Mouse (Mus musculus): ENCODE measurements at regions not wholly inside any gene's neighbourhood (a gene's known extent, or its start where the extent isn't known, plus 50 kb on each side); places are given as distances from the start of the nearest gene placed in this dataset.

DNA sequence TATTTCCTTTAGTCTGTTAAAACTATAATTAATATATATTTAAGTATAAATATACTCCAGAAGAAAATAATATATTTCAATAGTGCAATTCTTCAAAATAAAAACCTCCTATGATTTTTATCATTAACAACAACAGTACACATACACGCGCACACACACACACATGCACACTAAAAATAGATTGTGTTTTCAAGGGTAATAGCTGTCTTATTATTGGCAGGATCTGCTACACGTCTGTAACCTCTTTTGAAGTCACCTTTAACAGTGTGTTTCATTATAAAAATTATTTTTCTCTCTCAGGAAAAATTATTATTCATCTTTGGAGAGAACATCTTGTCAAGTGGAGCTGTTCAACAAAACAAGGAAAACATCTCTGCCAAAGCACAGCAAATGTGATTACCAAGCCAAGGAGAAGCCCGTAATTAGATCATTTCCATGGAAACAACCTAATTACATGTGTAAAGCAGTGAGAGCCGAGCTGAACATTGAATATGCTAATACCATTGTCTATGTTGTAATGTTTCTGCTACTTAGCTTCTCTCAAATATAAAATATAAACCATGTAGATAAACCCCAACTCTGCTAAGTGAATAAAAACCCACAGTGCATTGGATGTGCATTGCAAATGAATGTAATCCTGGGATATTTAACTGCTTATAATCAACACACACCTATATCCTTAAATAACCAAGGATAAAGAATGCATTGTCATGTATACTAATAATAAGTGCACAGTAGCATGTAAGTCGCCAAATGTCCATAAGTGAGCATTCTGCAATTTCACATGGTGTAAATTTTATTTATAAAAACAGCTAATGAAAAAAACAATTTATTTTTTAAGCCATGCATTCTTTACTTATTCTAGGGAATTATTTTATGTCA is 719.4 kb upstream of the Tbl1xr1 start:
- 74% methylated on average over 6 of the region's 6 CpGs for WGBS
- no peak overlapping the region for H3K4me3 ChIP-seq (ENCODE audit: low read length)

GRCm38 (mm10) chr3:21358068-21358467 is 718.4 kb upstream of the Tbl1xr1 start:
- Histone ChIP-seq H3K9ac (ENCODE audit: low read depth, low read length) (no peak overlapping the region), H3K36me3 (ENCODE audit: control insufficient read depth, insufficient read depth, low read length) (no peaks in the 10 kb centered on the region), H3K27me3 (replicated peaks; ENCODE audit: control insufficient read depth, insufficient read depth, low read length) (no peaks in the 10 kb centered on the region), H3K9me3 (ENCODE audit: control insufficient read depth, low read length) (no peaks in the 10 kb centered on the region), H3K4me1 (ENCODE audit: control insufficient read depth, insufficient read depth, low read length) (no peaks in the 10 kb centered on the region), H3K4me3 (ENCODE audit: low read length) (no peak overlapping the region), H3K4me2 (ENCODE audit: low read depth, low read length) (no peak overlapping the region), H3K27ac (ENCODE audit: low read length) (no peak overlapping the region)
- WGBS, result 84% methylated on average over 6 of the region's 6 CpGs
- no peak for ATAC-seq

More for the DNA sequence above, 719.4 kb upstream of the Tbl1xr1 start:
- H3K27me3 ChIP-seq (replicated peaks; ENCODE audit: control insufficient read depth, insufficient read depth, low read length), result no peaks in the 10 kb centered on the region
- no peaks in the 10 kb centered on the region for H3K4me1 ChIP-seq (ENCODE audit: control insufficient read depth, insufficient read depth, low read length)
- H3K36me3 ChIP-seq (ENCODE audit: control insufficient read depth, insufficient read depth, low read length), result no peaks in the 10 kb centered on the region
- H3K27ac ChIP-seq (ENCODE audit: low read length), result no peak overlapping the region
- no peak overlapping the region for H3K9ac ChIP-seq (ENCODE audit: low read depth, low read length)
- no peak for ATAC-seq
- H3K9me3 ChIP-seq (ENCODE audit: control insufficient read depth, low read length), result no peaks in the 10 kb centered on the region
- no peak overlapping the region for H3K4me2 ChIP-seq (ENCODE audit: low read depth, low read length)

DNA sequence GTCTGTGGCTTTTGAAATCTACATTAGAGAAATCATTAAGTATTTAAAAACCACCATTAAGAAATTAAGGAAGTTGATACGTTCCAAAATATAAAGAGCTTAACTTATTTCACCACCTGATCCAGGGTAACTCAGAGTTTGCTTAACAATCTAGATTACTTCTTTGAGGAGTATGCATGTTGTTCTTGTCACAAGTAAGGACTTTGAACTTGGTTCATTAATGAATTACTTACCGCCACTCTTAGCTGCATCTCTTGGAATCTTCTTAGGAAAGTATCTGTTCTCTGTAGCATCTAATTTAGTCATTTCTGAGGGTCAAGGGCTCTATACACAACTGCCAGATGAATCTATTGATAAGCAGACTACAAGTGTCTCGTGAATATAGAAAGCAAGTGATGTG is 715.4 kb upstream of the Tbl1xr1 start:
- no peak overlapping the region for H3K4me2 ChIP-seq (ENCODE audit: low read depth, low read length)

DNA sequence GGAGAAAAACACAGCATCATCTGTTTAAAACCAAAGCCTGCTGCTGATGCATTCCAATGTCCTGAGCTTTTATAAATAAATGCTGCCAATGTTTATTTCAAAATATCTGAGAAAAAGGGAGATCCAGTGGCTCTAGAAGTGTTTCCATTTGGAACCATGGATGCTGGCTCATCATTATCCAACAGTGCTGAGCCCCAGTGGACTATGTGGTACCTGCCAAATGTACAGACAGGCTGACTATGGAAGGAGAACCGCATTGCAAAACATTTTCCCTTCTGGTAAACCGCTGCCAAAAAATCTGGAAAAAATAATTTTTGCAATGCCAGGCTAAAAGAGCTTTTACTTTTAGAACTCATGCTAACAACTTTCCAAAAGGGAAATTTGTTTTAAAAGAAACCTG is 696.6 kb upstream of the Tbl1xr1 start:
- Histone ChIP-seq H3K4me1 (ENCODE audit: control insufficient read depth, insufficient read depth, low read length) (no peaks in the 10 kb centered on the region), H3K4me2 (ENCODE audit: low read depth, low read length) (no peak overlapping the region), H3K9me3 (ENCODE audit: control insufficient read depth, low read length) (no peaks in the 10 kb centered on the region), H3K27me3 (replicated peaks; ENCODE audit: control insufficient read depth, insufficient read depth, low read length) (no peaks in the 10 kb centered on the region), H3K36me3 (ENCODE audit: control insufficient read depth, insufficient read depth, low read length) (no peaks in the 10 kb centered on the region), H3K27ac (ENCODE audit: low read length) (no peak overlapping the region), H3K9ac (ENCODE audit: low read depth, low read length) (no peak overlapping the region), H3K4me3 (ENCODE audit: low read length) (no peak overlapping the region)
- WGBS, result 70% methylated on average over 2 of the region's 2 CpGs
- ATAC-seq, result no peak

More for the DNA sequence above, 715.4 kb upstream of the Tbl1xr1 start:
- H3K9ac ChIP-seq (ENCODE audit: low read depth, low read length), result no peak overlapping the region
- H3K9me3 ChIP-seq (ENCODE audit: control insufficient read depth, low read length), result no peaks in the 10 kb centered on the region
- H3K4me3 ChIP-seq (ENCODE audit: low read length), result no peak overlapping the region
- no peak overlapping the region for H3K27ac ChIP-seq (ENCODE audit: low read length)
- peak; percentile 77 for ATAC-seq
- WGBS, result 74% methylated on average over 3 of the region's 3 CpGs
- no peaks in the 10 kb centered on the region for H3K27me3 ChIP-seq (replicated peaks; ENCODE audit: control insufficient read depth, insufficient read depth, low read length)
- H3K4me1 ChIP-seq (ENCODE audit: control insufficient read depth, insufficient read depth, low read length), result no peaks in the 10 kb centered on the region
- no peaks in the 10 kb centered on the region for H3K36me3 ChIP-seq (ENCODE audit: control insufficient read depth, insufficient read depth, low read length)

- Histone ChIP-seq H3K27me3 (replicated peaks; ENCODE audit: control insufficient read depth, insufficient read depth, low read length) (no peaks in the 10 kb centered on the region), H3K27ac (ENCODE audit: low read length) (no peak overlapping the region), H3K4me1 (ENCODE audit: control insufficient read depth, insufficient read depth, low read length) (no peaks in the 10 kb centered on the region), H3K9ac (ENCODE audit: low read depth, low read length) (no peak overlapping the region), H3K36me3 (ENCODE audit: control insufficient read depth, insufficient read depth, low read length) (no peaks in the 10 kb centered on the region), H3K4me2 (ENCODE audit: low read depth, low read length) (no peak overlapping the region), H3K4me3 (ENCODE audit: low read length) (no peak overlapping the region), H3K9me3 (ENCODE audit: control insufficient read depth, low read length) (no peaks in the 10 kb centered on the region)
- WGBS, result 78% methylated on average over 3 of the region's 3 CpGs
- no peak for ATAC-seq
Observed at GRCm38 (mm10) chr3:21381072-21381471, 695.4 kb upstream of the Tbl1xr1 start.

- H3K4me3 ChIP-seq (ENCODE audit: low read length), result no peak overlapping the region
- no peak overlapping the region for H3K27ac ChIP-seq (ENCODE audit: low read length)
- no peak overlapping the region for H3K4me2 ChIP-seq (ENCODE audit: low read depth, low read length)
- no peaks in the 10 kb centered on the region for H3K36me3 ChIP-seq (ENCODE audit: control insufficient read depth, insufficient read depth, low read length)
- H3K27me3 ChIP-seq (replicated peaks; ENCODE audit: control insufficient read depth, insufficient read depth, low read length), result no peaks in the 10 kb centered on the region
- peak; percentile 76 for ATAC-seq
- no peaks in the 10 kb centered on the region for H3K4me1 ChIP-seq (ENCODE audit: control insufficient read depth, insufficient read depth, low read length)
- no peaks in the 10 kb centered on the region for H3K9me3 ChIP-seq (ENCODE audit: control insufficient read depth, low read length)
- WGBS, result 65% methylated on average over 2 of the region's 2 CpGs
- no peak overlapping the region for H3K9ac ChIP-seq (ENCODE audit: low read depth, low read length)
Observed at GRCm38 (mm10) chr3:21403551-21403950, 672.9 kb upstream of the Tbl1xr1 start.

- Histone ChIP-seq H3K4me3 (ENCODE audit: low read length) (no peak overlapping the region), H3K27ac (ENCODE audit: low read length) (no peak overlapping the region), H3K9me3 (ENCODE audit: control insufficient read depth, low read length) (no peaks in the 10 kb centered on the region), H3K36me3 (ENCODE audit: control insufficient read depth, insufficient read depth, low read length) (no peaks in the 10 kb centered on the region), H3K4me2 (ENCODE audit: low read depth, low read length) (no peak overlapping the region), H3K4me1 (ENCODE audit: control insufficient read depth, insufficient read depth, low read length) (no peaks in the 10 kb centered on the region), H3K27me3 (replicated peaks; ENCODE audit: control insufficient read depth, insufficient read depth, low read length) (no peaks in the 10 kb centered on the region), H3K9ac (ENCODE audit: low read depth, low read length) (no peak overlapping the region)
- no peak for ATAC-seq
- WGBS, result 62% methylated on average over 3 of the region's 3 CpGs
Observed at GRCm38 (mm10) chr3:21404058-21404457, 672.4 kb upstream of the Tbl1xr1 start.

DNA sequence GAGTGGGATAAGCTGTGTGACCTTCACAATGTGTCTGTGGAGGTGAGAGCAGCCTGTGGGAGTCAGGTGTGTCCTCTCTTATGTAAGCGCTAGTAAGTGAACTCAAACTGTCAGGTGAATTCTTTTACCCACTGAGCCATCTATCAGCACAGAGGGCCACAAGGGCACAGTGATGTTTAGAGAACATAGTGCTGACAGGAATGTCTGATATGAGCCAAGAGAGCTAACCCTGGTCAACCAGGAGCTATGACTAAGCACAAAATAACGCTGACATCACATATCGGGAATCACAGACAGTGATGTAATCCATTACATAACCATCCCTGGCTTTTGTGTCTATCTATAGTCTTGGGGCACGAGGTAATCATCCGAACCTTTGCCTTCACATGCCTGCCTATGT is 669.4 kb upstream of the Tbl1xr1 start:
- no peak overlapping the region for H3K27ac ChIP-seq (ENCODE audit: low read length)
- H3K4me2 ChIP-seq (ENCODE audit: low read depth, low read length), result no peak overlapping the region
- no peak for ATAC-seq
- H3K9me3 ChIP-seq (ENCODE audit: control insufficient read depth, low read length), result no peaks in the 10 kb centered on the region
- no peaks in the 10 kb centered on the region for H3K36me3 ChIP-seq (ENCODE audit: control insufficient read depth, insufficient read depth, low read length)
- no peaks in the 10 kb centered on the region for H3K27me3 ChIP-seq (replicated peaks; ENCODE audit: control insufficient read depth, insufficient read depth, low read length)
- H3K4me3 ChIP-seq (ENCODE audit: low read length), result no peak overlapping the region
- no peak overlapping the region for H3K9ac ChIP-seq (ENCODE audit: low read depth, low read length)
- 89% methylated on average over 5 of the region's 5 CpGs for WGBS
- no peaks in the 10 kb centered on the region for H3K4me1 ChIP-seq (ENCODE audit: control insufficient read depth, insufficient read depth, low read length)

DNA sequence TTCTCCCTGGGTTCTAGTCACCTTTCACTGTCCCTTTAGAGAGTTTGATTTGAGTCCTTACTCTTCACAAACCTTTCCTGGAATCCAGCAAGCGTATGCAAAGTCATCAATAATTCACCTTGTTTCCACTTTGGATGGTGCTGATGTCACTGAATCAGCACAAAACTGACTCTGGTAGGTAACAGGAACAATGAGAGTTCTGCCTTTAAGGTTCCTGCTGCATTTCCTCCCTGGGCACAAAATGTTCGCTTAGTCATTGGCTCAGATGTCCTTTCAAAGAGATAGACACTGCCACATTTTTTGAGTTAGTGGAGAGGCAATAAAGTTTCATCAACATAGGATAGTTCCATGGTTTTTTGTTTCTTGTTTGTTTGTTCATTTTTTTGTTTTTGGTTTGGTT is 664.4 kb upstream of the Tbl1xr1 start:
- ATAC-seq, result no peak
- H3K36me3 ChIP-seq (ENCODE audit: control insufficient read depth, insufficient read depth, low read length), result no peaks in the 10 kb centered on the region
- H3K4me1 ChIP-seq (ENCODE audit: control insufficient read depth, insufficient read depth, low read length), result no peaks in the 10 kb centered on the region
- no peak overlapping the region for H3K4me2 ChIP-seq (ENCODE audit: low read depth, low read length)
- H3K9me3 ChIP-seq (ENCODE audit: control insufficient read depth, low read length), result no peaks in the 10 kb centered on the region
- H3K27ac ChIP-seq (ENCODE audit: low read length), result no peak overlapping the region
- 84% methylated on average over 2 of the region's 2 CpGs for WGBS
- no peak overlapping the region for H3K9ac ChIP-seq (ENCODE audit: low read depth, low read length)
- no peaks in the 10 kb centered on the region for H3K27me3 ChIP-seq (replicated peaks; ENCODE audit: control insufficient read depth, insufficient read depth, low read length)
- H3K4me3 ChIP-seq (ENCODE audit: low read length), result no peak overlapping the region

DNA sequence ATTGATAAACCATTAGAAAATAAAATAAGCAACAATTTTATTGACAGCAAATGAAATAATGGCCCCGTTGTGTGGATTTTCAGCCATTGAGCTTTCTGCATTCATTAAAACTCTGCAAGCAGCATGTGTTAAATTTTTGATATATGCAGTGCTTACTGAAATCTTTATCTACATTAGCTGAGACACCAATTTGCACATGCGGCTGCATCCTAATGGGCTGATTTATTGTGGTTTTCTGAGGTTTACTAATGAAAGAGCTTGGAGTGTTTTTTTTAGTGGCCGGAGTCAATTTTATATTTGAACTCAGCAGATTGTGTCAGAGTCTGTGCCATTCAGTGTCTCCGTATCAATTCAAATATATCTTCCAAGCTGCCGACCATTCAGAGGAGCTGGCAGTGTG is 653.3 kb upstream of the Tbl1xr1 start:
- no peak overlapping the region for H3K9ac ChIP-seq (ENCODE audit: low read depth, low read length)
- H3K27ac ChIP-seq (ENCODE audit: low read length), result no peak overlapping the region
- H3K4me3 ChIP-seq (ENCODE audit: low read length), result no peak overlapping the region
- no peaks in the 10 kb centered on the region for H3K9me3 ChIP-seq (ENCODE audit: control insufficient read depth, low read length)
- H3K4me2 ChIP-seq (ENCODE audit: low read depth, low read length), result no peak overlapping the region
- WGBS, result 83% methylated on average over 5 of the region's 5 CpGs
- no peaks in the 10 kb centered on the region for H3K27me3 ChIP-seq (replicated peaks; ENCODE audit: control insufficient read depth, insufficient read depth, low read length)
- H3K36me3 ChIP-seq (ENCODE audit: control insufficient read depth, insufficient read depth, low read length), result no peaks in the 10 kb centered on the region
- ATAC-seq, result no peak
- H3K4me1 ChIP-seq (ENCODE audit: control insufficient read depth, insufficient read depth, low read length), result no peaks in the 10 kb centered on the region
